Mouse (Mus musculus) liver, embryonic 15.5 days (tissue): Measurements from ENCODE around the gene Ifnlr1. TPM values are rescaled to one million over a fixed set of nuclear protein-coding genes. Genes with fewer than 3 reads are reported as not detected.

Source experiments
- ATAC-seq: fragments of 200-750 bp; cut with Nextera tagmentation; 2 replicates; pipeline ENCODE4 v1.8.0; 2017; ENCODE audit warnings: moderate number of reproducible peaks, mild to moderate bottlenecking, moderate library complexity; ENCODE audit not compliant: insufficient read depth
- H3K27ac ChIP-seq: fragments of 300-500 bp; sonication (generic); replicated peaks from 2 replicates; pipeline ENCODE4 v1.5.1; 2015; ENCODE audit warnings: mild to moderate bottlenecking, inconsistent platforms
- H3K27me3 ChIP-seq: fragments of 300-500 bp; sonication (generic); 2 replicates; pipeline ENCODE4 v1.6.1; 2015; ENCODE audit warnings: mild to moderate bottlenecking, inconsistent platforms
- H3K36me3 ChIP-seq: fragments of 300-500 bp; sonication (generic); replicated peaks from 2 replicates; pipeline ENCODE4 v1.6.1; 2015; ENCODE audit warnings: moderate library complexity, mild to moderate bottlenecking, inconsistent platforms
- H3K4me1 ChIP-seq: fragments of 300-500 bp; sonication (generic); replicated peaks from 2 replicates; pipeline ENCODE4 v1.6.1; 2015; ENCODE audit warnings: inconsistent platforms
- H3K4me2 ChIP-seq: fragments of 300-500 bp; sonication (generic); 2 replicates; pipeline ENCODE4 v1.6.1; 2015; ENCODE audit warnings: moderate library complexity, mild to moderate bottlenecking, inconsistent platforms
- H3K4me3 ChIP-seq: fragments of 300-500 bp; sonication (generic); replicated peaks from 2 replicates; pipeline ENCODE4 v1.5.1; 2015; ENCODE audit warnings: mild to moderate bottlenecking, inconsistent platforms
- H3K9ac ChIP-seq: fragments of 300-500 bp; sonication (generic); 2 replicates; pipeline ENCODE4 v1.6.1; 2015; ENCODE audit warnings: moderate library complexity, mild to moderate bottlenecking, inconsistent platforms
- H3K9me3 ChIP-seq: fragments of 300-500 bp; sonication (generic); replicated peaks from 2 replicates; pipeline ENCODE4 v1.6.1; 2016; ENCODE audit warnings: inconsistent platforms
- WGBS: fragments of 180-500 bp; shearing (Covaris S2); methylation state at CpG from one replicate; pipeline ENCODE4 v1.1.7; 2015; ENCODE audit warnings: mixed read lengths; ENCODE audit not compliant: insufficient replicate concordance; 5-methylcytosine and 5-hydroxymethylcytosine counted together
- polyA plus RNA-seq: library from polyadenylated mRNA; unstranded; fragments of >200 nt; fragmentation: Nextera tagmentation; extraction: Ambion mirVana; gene quantifications from 2 replicates; pipeline ENCODE4 v1.2.1, GENCODE M21; 2015

Ifnlr1 gene
- polyA plus RNA-seq, 1 experiment from 2014 or later = 0.18 TPM

GRCm38 (mm10) chr4:135661994-135662393, 24.1 kb upstream of the Ifnlr1 start:
- Histone ChIP-seq H3K9me3 (no peaks in the 10 kb centered on the region), H3K4me1 (0 out of 2 replicates have a peak, but pooled peaks cover 8% of the 10 kb centered on the region), H3K27me3 (peaks cover 7% of the 10 kb centered on the region), H3K4me2 (no peak overlapping the region), H3K27ac (no peak overlapping the region), H3K9ac (no peak overlapping the region), H3K4me3 (no peak overlapping the region), H3K36me3 (no peaks in the 10 kb centered on the region)
- 63% methylated on average over 6 of the region's 6 CpGs for WGBS
- no peak for ATAC-seq

- 65% methylated on average over 6 of the region's 6 CpGs for WGBS
- Histone ChIP-seq H3K9ac (no peak overlapping the region), H3K4me1 (0 out of 2 replicates have a peak, but pooled peaks cover 8% of the 10 kb centered on the region), H3K36me3 (no peaks in the 10 kb centered on the region), H3K9me3 (no peaks in the 10 kb centered on the region), H3K27ac (no peak overlapping the region), H3K4me2 (no peak overlapping the region), H3K27me3 (peaks cover 15% of the 10 kb centered on the region), H3K4me3 (no peak overlapping the region)
- no peak for ATAC-seq
These were observed 21.4 kb upstream of the Ifnlr1 start for GRCm38 (mm10) chr4:135664656-135665055.

- no peak for ATAC-seq
- Histone ChIP-seq H3K4me3 (no peak overlapping the region), H3K4me2 (no peak overlapping the region), H3K9ac (no peak overlapping the region), H3K27ac (no peak overlapping the region), H3K27me3 (peaks cover 20% of the 10 kb centered on the region), H3K9me3 (no peaks in the 10 kb centered on the region), H3K4me1 (0 out of 2 replicates have a peak, but pooled peaks cover 3% of the 10 kb centered on the region), H3K36me3 (no peaks in the 10 kb centered on the region)
- 44% methylated on average over 17 of the region's 17 CpGs for WGBS
These were observed 19.7 kb upstream of the Ifnlr1 start for GRCm38 (mm10) chr4:135666192-135666975.

- H3K27ac ChIP-seq = no peak overlapping the region
- no peaks in the 10 kb centered on the region for H3K4me1 ChIP-seq
- 12% methylated on average over 16 of the region's 16 CpGs for WGBS
- H3K9ac ChIP-seq = no peak overlapping the region
- H3K4me3 ChIP-seq = no peak overlapping the region
- peaks cover 20% of the 10 kb centered on the region for H3K27me3 ChIP-seq
- H3K9me3 ChIP-seq = no peaks in the 10 kb centered on the region
- no peak overlapping the region for H3K4me2 ChIP-seq
- H3K36me3 ChIP-seq = no peaks in the 10 kb centered on the region
- ATAC-seq = no peak
These were observed 18.7 kb upstream of the Ifnlr1 start for GRCm38 (mm10) chr4:135667266-135667844.

- no peak overlapping the region for H3K4me2 ChIP-seq
- no peak overlapping the region for H3K27ac ChIP-seq
- H3K9ac ChIP-seq = no peak overlapping the region
- H3K36me3 ChIP-seq = no peaks in the 10 kb centered on the region
- no peaks in the 10 kb centered on the region for H3K9me3 ChIP-seq
- no peaks in the 10 kb centered on the region for H3K4me1 ChIP-seq
- no peak for ATAC-seq
- no peak overlapping the region for H3K4me3 ChIP-seq
- H3K27me3 ChIP-seq = peaks cover 22% of the 10 kb centered on the region
- WGBS = 65% methylated on average over 3 of the region's 3 CpGs
These were observed 12.6 kb upstream of the Ifnlr1 start for GRCm38 (mm10) chr4:135673507-135673906.

GRCm38 (mm10) chr4:135674993-135675392, 11.1 kb upstream of the Ifnlr1 start:
- ATAC-seq = no peak
- no peaks in the 10 kb centered on the region for H3K9me3 ChIP-seq
- no peaks in the 10 kb centered on the region for H3K4me1 ChIP-seq
- no peak overlapping the region for H3K4me2 ChIP-seq
- H3K9ac ChIP-seq = no peak overlapping the region
- 46% methylated on average over 9 of the region's 9 CpGs for whole genome bisulfite sequencing
- peaks cover 19% of the 10 kb centered on the region for H3K27me3 ChIP-seq
- H3K4me3 ChIP-seq = no peak overlapping the region
- H3K36me3 ChIP-seq = no peaks in the 10 kb centered on the region
- H3K27ac ChIP-seq = no peak overlapping the region

- 51% methylated on average over 5 of the region's 5 CpGs for WGBS
- peaks cover 21% of the 10 kb centered on the region for H3K27me3 ChIP-seq
- H3K4me3 ChIP-seq = no peak overlapping the region
- no peak for ATAC-seq
- H3K36me3 ChIP-seq = no peaks in the 10 kb centered on the region
- H3K4me2 ChIP-seq = no peak overlapping the region
- no peak overlapping the region for H3K9ac ChIP-seq
- H3K27ac ChIP-seq = no peak overlapping the region
- H3K4me1 ChIP-seq = no peaks in the 10 kb centered on the region
- no peaks in the 10 kb centered on the region for H3K9me3 ChIP-seq
These were observed 9.6 kb upstream of the Ifnlr1 start for GRCm38 (mm10) chr4:135676476-135676875.

- H3K36me3 ChIP-seq = no peaks in the 10 kb centered on the region
- H3K27ac ChIP-seq = no peak overlapping the region
- no peak overlapping the region for H3K9ac ChIP-seq
- no peak overlapping the region for H3K4me3 ChIP-seq
- H3K4me2 ChIP-seq = no peak overlapping the region
- ATAC-seq = no peak
- H3K27me3 ChIP-seq = peaks cover 45% of the 10 kb centered on the region
- 20% methylated on average over 4 of the region's 4 CpGs for WGBS
- H3K9me3 ChIP-seq = no peaks in the 10 kb centered on the region
- no peaks in the 10 kb centered on the region for H3K4me1 ChIP-seq
These were observed 6.8 kb upstream of the Ifnlr1 start for GRCm38 (mm10) chr4:135679316-135679715.

- Histone ChIP-seq H3K4me2 (no peak overlapping the region), H3K9ac (no peak overlapping the region), H3K27ac (no peak overlapping the region), H3K27me3 (peaks cover 62% of the 10 kb centered on the region), H3K9me3 (no peaks in the 10 kb centered on the region), H3K4me3 (no peak overlapping the region), H3K36me3 (no peaks in the 10 kb centered on the region), H3K4me1 (peaks cover 10% of the 10 kb centered on the region; the same call in 1 of the 2 replicates)
- WGBS = 54% methylated on average over 5 of the region's 5 CpGs
- no peak for ATAC-seq
These were observed 4.3 kb upstream of the Ifnlr1 start for GRCm38 (mm10) chr4:135681789-135682188.

GRCm38 (mm10) chr4:135683553-135683952, 2.5 kb upstream of the Ifnlr1 start:
- WGBS = 23% methylated on average over 4 of the region's 4 CpGs
- no peak overlapping the region for H3K27ac ChIP-seq
- H3K36me3 ChIP-seq = no peaks in the 10 kb centered on the region
- H3K4me1 ChIP-seq = peaks cover 10% of the 10 kb centered on the region; the same call in 1 of the 2 replicates
- H3K9ac ChIP-seq = no peak overlapping the region
- no peaks in the 10 kb centered on the region for H3K9me3 ChIP-seq
- H3K4me3 ChIP-seq = no peak overlapping the region
- ATAC-seq = no peak
- peaks cover 75% of the 10 kb centered on the region for H3K27me3 ChIP-seq
- H3K4me2 ChIP-seq = no peak overlapping the region

- H3K27me3 ChIP-seq = peaks cover 85% of the 10 kb centered on the region
- H3K27ac ChIP-seq = no peak overlapping the region
- peaks cover 10% of the 10 kb centered on the region; the same call in 1 of the 2 replicates for H3K4me1 ChIP-seq
- no peaks in the 10 kb centered on the region for H3K9me3 ChIP-seq
- H3K9ac ChIP-seq = no peak overlapping the region
- H3K36me3 ChIP-seq = no peaks in the 10 kb centered on the region
- H3K4me3 ChIP-seq = no peak overlapping the region
- WGBS = 14% methylated on average over 3 of the region's 3 CpGs
- no peak for ATAC-seq
- H3K4me2 ChIP-seq = no peak overlapping the region
These were observed 1.4 kb upstream of the Ifnlr1 start for GRCm38 (mm10) chr4:135684731-135685130.
